In genomic region chr9:108788713-108789112, GRCm38 (mm10) we compare ENCODE assay signal across 17 mouse cellular contexts. TPM values are rescaled to one million over a fixed set of nuclear protein-coding genes. Genes with fewer than 3 reads are reported as not detected.
DNase-seq lines count a peak whose midpoint lies in the region; ATAC-seq lines count a peak whose summit lies in the region.
"Had no signal": no experiment of that assay in that cellular context is flagged by ENCODE, and none has a peak within 500 bp of the region (broad histone marks: within the 10 kb centered on the region; RNA-seq: fewer than 3 reads in every experiment).

No protein-coding gene starts in this region.

- no peak for ATAC-seq in hindbrain, embryonic 13.5 days (ENCODE audit: low FRiP score)
- ATAC-seq in hindbrain, embryonic 14.5 days (ENCODE audit: low FRiP score): no peak
- ATAC-seq in neural tube, embryonic 12.5 days (ENCODE audit: low FRiP score, low read depth): no peak
- ATAC-seq: intestine, embryonic 15.5 days had no signal

- no peaks in the 10 kb centered on the region for H3K9me3 ChIP-seq in hindbrain, embryonic 13.5 days
- no peaks in the 10 kb centered on the region for H3K9me3 ChIP-seq in hindbrain, embryonic 14.5 days (ENCODE audit: control insufficient read depth, low read length)
- no peaks in the 10 kb centered on the region for H3K9me3 ChIP-seq in neural tube, embryonic 12.5 days
- H3K9me3 ChIP-seq: heart, embryonic 15.5 days; intestine, embryonic 15.5 days; kidney, embryonic 15.5 days; limb, embryonic 13.5 days; liver, embryonic 15.5 days had no signal

- no peak overlapping the region for H3K27ac ChIP-seq in hindbrain, embryonic 13.5 days
- no peak overlapping the region for H3K27ac ChIP-seq in hindbrain, embryonic 14.5 days
- no peak overlapping the region for H3K27ac ChIP-seq in neural tube, embryonic 12.5 days
- H3K27ac ChIP-seq: heart, embryonic 15.5 days; intestine, embryonic 15.5 days; kidney, embryonic 15.5 days; limb, embryonic 13.5 days; liver, embryonic 15.5 days; macrophage had no signal

- peak overlapping the region; percentile 90; the same call in 1 of the 2 replicates for H3K4me2 ChIP-seq in hindbrain, embryonic 13.5 days
- H3K4me2 ChIP-seq in hindbrain, embryonic 14.5 days (replicated peaks): no peak overlapping the region
- peak overlapping the region; percentile 18; the same call in 1 of the 2 replicates for H3K4me2 ChIP-seq in neural tube, embryonic 12.5 days (replicated peaks)
- H3K4me2 ChIP-seq: heart, embryonic 15.5 days; intestine, embryonic 15.5 days; kidney, embryonic 15.5 days; liver, embryonic 15.5 days had no signal

- H3K4me1 ChIP-seq in hindbrain, embryonic 13.5 days (replicated peaks): peaks cover 85% of the 10 kb centered on the region
- peaks cover 86% of the 10 kb centered on the region for H3K4me1 ChIP-seq in hindbrain, embryonic 14.5 days (replicated peaks; ENCODE audit: control insufficient read depth, insufficient read depth, low read length)
- peaks cover 71% of the 10 kb centered on the region for H3K4me1 ChIP-seq in neural tube, embryonic 12.5 days

- 85% methylated on average over 3 of the region's 3 CpGs for WGBS in hindbrain, embryonic 13.5 days
- 80% methylated on average over 3 of the region's 3 CpGs for WGBS in hindbrain, embryonic 14.5 days
- WGBS in neural tube, embryonic 12.5 days: 71% methylated on average over 3 of the region's 3 CpGs

- H3K9ac ChIP-seq in hindbrain, embryonic 13.5 days: no peak overlapping the region
- no peak overlapping the region for H3K9ac ChIP-seq in hindbrain, embryonic 14.5 days
- H3K9ac ChIP-seq in neural tube, embryonic 12.5 days: no peak overlapping the region
- H3K9ac ChIP-seq: heart, embryonic 15.5 days; intestine, embryonic 15.5 days; kidney, embryonic 15.5 days; limb, embryonic 13.5 days; liver, embryonic 15.5 days had no signal

- H3K27me3 ChIP-seq in hindbrain, embryonic 13.5 days: no peaks in the 10 kb centered on the region
- no peaks in the 10 kb centered on the region for H3K27me3 ChIP-seq in hindbrain, embryonic 14.5 days (ENCODE audit: control insufficient read depth, insufficient read depth, low read length)
- H3K27me3 ChIP-seq in neural tube, embryonic 12.5 days (replicated peaks): no peaks in the 10 kb centered on the region
- H3K27me3 ChIP-seq: heart, embryonic 15.5 days; intestine, embryonic 15.5 days; kidney, embryonic 15.5 days; limb, embryonic 13.5 days; liver, embryonic 15.5 days had no signal

- no peak overlapping the region for H3K4me3 ChIP-seq in hindbrain, embryonic 13.5 days
- H3K4me3 ChIP-seq in hindbrain, embryonic 14.5 days (replicated peaks; ENCODE audit: low read length): no peak overlapping the region
- H3K4me3 ChIP-seq in neural tube, embryonic 12.5 days: no peak overlapping the region
- H3K4me3 ChIP-seq: heart, embryonic 15.5 days; intestine, embryonic 15.5 days; kidney, embryonic 15.5 days; limb, embryonic 13.5 days; liver, embryonic 15.5 days had no signal

- DNase-seq in cerebellum, adult 9-10 months: peak; percentile 7
- no peak for DNase-seq in cerebellum, postnatal 14 days
- no peak for DNase-seq in hindbrain, embryonic 14.5 days (ENCODE audit: low spot score)
- DNase-seq in neural tube, embryonic 10.5 days (ENCODE audit: extremely low spot score, low spot score): no peak
- DNase-seq in thymus, postnatal 4 days: no peak
- no peak for DNase-seq in left cerebral cortex, adult 9 months (ENCODE audit: low spot score in 2 of 2)
- DNase-seq: adrenal gland, adult 8-10 months; cerebellum, adult 8-10 months; heart, adult 18-20 months had no signal

- H3K36me3 ChIP-seq in hindbrain, embryonic 13.5 days: no peaks in the 10 kb centered on the region
- H3K36me3 ChIP-seq in hindbrain, embryonic 14.5 days (replicated peaks; ENCODE audit: control insufficient read depth, insufficient read depth): peaks cover 10% of the 10 kb centered on the region
- no peaks in the 10 kb centered on the region for H3K36me3 ChIP-seq in neural tube, embryonic 12.5 days

RNA-seq across cellular contexts. Expression of gene Ip6k2, which starts 5.1 kb away (rescaled TPM):
- polyA plus RNA-seq in hindbrain, embryonic 13.5 days (2015; fragmentation: Nextera tagmentation; extraction: Ambion mirVana): 222 and 228 TPM in 2 replicates
- polyA plus RNA-seq in hindbrain, embryonic 14.5 days (2014; fragmentation: Nextera tagmentation; extraction: Ambion mirVana): 202 and 238 TPM in 2 replicates
- 167 and 170 TPM in 2 replicates for polyA plus RNA-seq in neural tube, embryonic 12.5 days (2016; fragmentation: Nextera tagmentation; extraction: Ambion mirVana)

RNA-seq across cellular contexts. Expression of gene Nckipsd, which starts 19.5 kb away (rescaled TPM):
- polyA plus RNA-seq in hindbrain, embryonic 13.5 days (2015; fragmentation: Nextera tagmentation; extraction: Ambion mirVana): 25.9 and 30.7 TPM in 2 replicates
- 28.5 and 29.6 TPM in 2 replicates for polyA plus RNA-seq in hindbrain, embryonic 14.5 days (2014; fragmentation: Nextera tagmentation; extraction: Ambion mirVana)
- polyA plus RNA-seq in neural tube, embryonic 12.5 days (2016; fragmentation: Nextera tagmentation; extraction: Ambion mirVana): 16.4 and 23.6 TPM in 2 replicates

RNA-seq across cellular contexts. Expression of gene Celsr3, which starts 37.4 kb away (rescaled TPM):
- 13.8 and 14.3 TPM in 2 replicates for polyA plus RNA-seq in hindbrain, embryonic 13.5 days (2015; fragmentation: Nextera tagmentation; extraction: Ambion mirVana)
- polyA plus RNA-seq in hindbrain, embryonic 14.5 days (2014; fragmentation: Nextera tagmentation; extraction: Ambion mirVana): 15.4 and 16.0 TPM in 2 replicates
- 12.1 and 14.3 TPM in 2 replicates for polyA plus RNA-seq in neural tube, embryonic 12.5 days (2016; fragmentation: Nextera tagmentation; extraction: Ambion mirVana)
